Mouse (Mus musculus): Measurements from ENCODE around the gene Lhx4.

The Lhx4 gene

GRCm38 (mm10) chr1:155703191-155703680 is 48.2 kb downstream of the Lhx4 start:
- no peak for DNase-seq (ENCODE audit: low read depth, low spot score)

- no peak for DNase-seq (ENCODE audit: low read depth, low spot score)
These were observed 50.6 kb downstream of the Lhx4 start for GRCm38 (mm10) chr1:155700886-155701285.

DNA sequence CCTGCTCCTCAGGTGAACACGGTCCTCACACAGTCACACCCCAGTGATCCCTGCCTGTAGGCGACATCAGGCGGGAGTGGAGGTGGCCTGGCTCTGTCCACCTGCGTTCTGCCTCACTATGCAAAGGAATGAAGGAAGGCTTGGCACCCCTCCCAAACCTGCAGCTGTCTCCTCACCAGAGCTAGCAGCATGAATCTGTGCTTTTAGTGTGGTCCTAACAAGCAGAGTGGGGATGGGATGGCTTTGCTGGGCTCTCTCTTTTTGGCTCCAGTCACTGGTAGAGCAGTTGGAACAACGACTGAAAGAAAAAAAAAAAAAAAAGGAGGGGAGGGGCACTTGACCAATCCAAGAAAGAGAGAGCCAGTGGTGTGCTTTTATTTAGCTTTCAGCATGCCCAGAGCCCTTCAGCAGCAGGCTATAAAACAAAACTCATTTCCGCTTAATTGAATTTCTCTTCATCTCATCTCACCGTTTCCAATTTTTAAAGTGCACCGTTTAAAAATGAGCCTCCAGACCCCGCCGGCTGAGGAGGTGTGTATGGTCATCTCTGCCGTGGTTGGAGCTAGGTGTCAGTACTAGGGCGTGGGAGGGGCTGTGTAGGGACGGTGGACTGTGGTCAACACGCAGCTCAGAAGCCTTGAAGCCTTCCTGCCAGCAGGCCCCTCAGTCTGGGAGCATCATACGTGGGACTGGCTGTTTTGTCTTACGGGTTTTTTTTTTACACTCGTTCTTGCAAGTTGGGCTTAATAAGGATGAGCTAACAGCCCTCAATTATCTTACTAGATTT is 52.9 kb downstream of the Lhx4 start:
- DNase-seq (ENCODE audit: low read depth, low spot score), result no peak

GRCm38 (mm10) chr1:155693443-155693842 is 58.0 kb downstream of the Lhx4 start:
- no peak for DNase-seq (ENCODE audit: low read depth, low spot score)

DNA sequence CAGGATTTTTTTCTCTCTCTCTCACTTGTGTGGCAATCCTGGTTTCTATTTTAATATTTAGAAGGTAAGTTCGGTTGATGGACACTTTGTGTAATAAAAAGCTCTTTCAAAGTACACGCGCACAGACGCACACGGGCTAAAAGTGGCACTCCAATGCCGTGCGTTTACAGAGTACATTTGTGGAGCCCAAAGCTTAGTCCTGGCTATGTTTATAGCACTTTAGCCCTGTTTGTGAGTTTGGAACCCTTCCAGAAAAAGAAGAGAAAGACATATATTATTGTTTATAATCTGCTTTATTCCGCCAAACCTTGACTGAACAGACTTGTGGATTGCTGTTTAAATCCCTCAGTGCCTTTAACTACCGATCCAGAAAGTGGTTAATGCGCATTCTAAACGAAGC is 58.5 kb downstream of the Lhx4 start:
- no peak for DNase-seq (ENCODE audit: low read depth, low spot score)

DNA sequence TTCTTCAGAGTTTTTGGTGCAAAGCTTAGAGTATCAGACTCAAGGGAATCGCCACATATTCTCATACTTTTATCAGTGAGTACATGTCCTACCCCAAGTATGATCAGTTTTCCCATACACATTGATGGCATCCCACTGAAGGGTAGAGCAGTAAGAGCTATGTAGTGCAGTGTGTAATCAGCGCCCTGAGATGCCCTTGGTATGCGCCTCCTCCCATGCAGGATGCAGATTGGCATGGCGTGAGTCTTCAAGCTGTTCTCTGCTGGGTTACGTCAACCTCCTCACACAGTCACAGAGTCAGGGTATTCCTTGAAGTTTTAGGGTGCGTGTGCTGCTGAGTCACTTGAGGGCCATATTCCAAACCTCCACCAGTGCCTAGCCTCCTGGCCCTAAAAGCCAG is 59.3 kb downstream of the Lhx4 start:
- DNase-seq (ENCODE audit: low read depth, low spot score), result no peak

- DNase-seq (ENCODE audit: low read depth, low spot score), result no peak
These were observed 61.9 kb downstream of the Lhx4 start for GRCm38 (mm10) chr1:155689558-155689957.

DNA sequence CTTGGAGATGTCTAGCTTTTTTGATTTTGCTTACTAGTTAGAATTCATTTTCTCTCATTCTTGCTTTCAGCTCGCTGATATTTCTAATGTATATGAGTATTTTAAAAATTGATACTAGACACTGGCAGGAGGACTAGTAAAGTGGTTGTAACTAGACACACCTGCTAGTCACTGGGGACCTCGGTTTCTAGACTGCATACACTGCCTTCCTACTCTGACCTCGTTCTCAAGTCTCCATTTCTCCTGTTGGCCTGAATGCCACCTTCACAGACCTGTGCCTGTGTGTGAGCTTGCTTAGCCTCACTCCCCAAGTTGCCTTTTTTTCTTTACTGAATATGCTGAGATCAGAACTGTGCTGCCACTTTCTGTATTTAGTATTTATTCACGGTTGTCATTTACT is 62.3 kb downstream of the Lhx4 start:
- no peak for DNase-seq (ENCODE audit: low read depth, low spot score)

GRCm38 (mm10) chr1:155686816-155687215 is 64.7 kb downstream of the Lhx4 start:
- no peak for DNase-seq (ENCODE audit: low read depth, low spot score)

- DNase-seq (ENCODE audit: low read depth, low spot score), result no peak
These were observed 70.2 kb downstream of the Lhx4 start for GRCm38 (mm10) chr1:155681116-155681799.

DNA sequence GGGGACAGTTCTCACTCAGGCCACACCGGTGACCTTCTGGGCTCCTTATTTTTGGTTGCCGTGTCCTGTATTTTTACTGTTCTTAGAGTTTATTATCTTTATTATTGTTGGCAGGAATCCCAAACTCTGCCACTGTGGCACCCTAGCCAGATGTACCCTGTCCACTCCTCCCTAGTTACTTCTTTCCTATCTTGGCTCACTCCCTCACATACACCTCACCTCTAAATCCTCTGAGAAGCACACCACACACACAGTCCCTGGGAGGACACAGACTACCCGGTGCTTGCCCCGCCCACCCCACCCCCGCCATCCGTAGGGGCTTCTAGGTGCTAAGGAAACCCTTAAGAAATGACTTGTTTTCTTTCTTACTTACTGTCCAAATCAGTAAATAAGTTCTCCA is 75.9 kb downstream of the Lhx4 start:
- DNase-seq (ENCODE audit: low read depth, low spot score), result no peak

DNA sequence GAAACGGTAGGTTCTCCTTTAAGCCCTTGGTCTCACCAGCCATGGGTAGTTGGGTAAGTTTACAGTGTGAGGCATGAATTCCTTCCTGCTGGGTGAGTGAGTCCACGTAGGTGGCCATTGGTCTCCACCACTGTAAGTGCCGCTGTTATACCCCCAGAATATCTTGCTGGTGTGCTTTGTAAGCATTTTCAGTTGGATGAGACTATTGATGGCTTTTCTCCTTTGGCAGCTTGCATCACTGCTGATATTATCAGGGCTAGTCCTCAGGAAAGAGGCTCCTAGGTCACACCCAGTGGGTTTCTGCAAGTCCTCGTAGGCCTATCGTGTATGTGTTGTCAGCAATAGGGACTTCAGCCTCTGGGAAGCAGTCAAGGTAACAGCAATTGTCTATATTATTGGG is 87.5 kb downstream of the Lhx4 start:
- DNase-seq (ENCODE audit: low read depth, low spot score), result no peak

GRCm38 (mm10) chr1:155656321-155656720 is 95.2 kb downstream of the Lhx4 start:
- no peak for DNase-seq (ENCODE audit: low read depth, low spot score)

DNA sequence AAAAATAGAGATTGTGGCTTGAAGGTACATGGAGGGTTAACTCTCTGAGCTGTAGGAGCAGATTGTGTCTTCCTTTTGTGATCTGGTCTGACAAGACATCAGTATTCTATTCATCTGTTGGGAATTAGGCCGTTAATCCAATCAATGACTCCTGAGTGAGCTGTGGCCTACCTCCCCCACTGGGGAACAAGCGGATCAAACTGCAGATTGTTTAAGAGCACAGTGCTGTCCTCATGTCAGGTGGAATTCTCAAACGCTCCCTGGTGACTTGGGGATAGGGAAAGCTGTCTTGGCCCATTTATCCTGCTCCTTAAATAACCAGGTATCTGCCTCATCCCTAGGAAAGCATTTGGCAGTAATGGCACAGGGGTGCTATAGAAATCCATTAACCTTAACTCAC is 96.5 kb downstream of the Lhx4 start:
- DNase-seq (ENCODE audit: low read depth, low spot score), result no peak

DNA sequence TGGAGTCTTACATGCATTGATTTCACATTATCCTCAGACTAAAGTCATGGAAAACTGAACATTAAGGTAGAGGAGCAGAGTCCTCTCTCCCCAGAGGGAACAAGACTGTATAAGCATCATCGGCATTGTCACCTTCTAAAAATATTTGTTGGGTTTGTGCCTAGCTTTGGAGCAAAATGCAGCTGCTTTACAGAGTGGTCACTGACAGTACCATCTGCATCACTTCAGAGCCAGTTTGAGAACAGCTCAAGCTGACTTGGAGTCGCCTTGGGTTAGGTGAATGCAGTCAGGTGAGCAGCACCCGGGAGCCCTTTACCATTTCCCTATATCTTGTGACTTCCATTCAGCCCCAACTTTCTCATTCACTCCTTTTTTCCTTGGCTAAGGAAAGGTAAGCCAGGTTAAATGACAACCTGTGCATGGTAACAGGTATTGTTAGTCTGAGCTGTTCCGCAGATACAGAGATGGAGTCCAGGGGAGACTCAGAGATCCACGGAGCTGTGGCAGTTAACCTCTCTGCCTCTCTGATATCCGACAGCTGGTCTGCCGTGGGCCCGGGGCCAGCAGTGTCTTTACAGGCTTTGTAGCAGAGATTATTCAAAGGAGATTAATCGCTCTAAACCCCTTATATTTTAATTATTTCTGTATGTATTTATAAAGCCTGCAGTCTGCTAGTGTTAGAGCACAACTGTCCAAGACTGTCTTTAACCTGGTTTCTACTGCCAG is 101.2 kb downstream of the Lhx4 start:
- no peak for DNase-seq (ENCODE audit: low read depth, low spot score)
